Mouse (Mus musculus) ovary, postnatal 36 days (tissue): ENCODE results near the gene Stx2.
A peak's percentile ranks its signal among the peaks of the same experiment; 100 is the strongest.

Source experiments
- DNase-seq: peaks from one replicate; pipeline ENCODE4 v3.0.0; 2022; ENCODE audit warnings: low spot score, mixed read lengths

Stx2 gene

GRCm38 (mm10) chr5:129008412-129008826, at the start of gene Stx2:
TSS of gene Stx2 (minus strand) at chr5:129008574.
- peak; percentile 95 for DNase-seq

- no peak for DNase-seq
These were observed 46.4 kb upstream of the Stx2 start for GRCm38 (mm10) chr5:129054675-129055284.

- DNase-seq = no peak
These were observed 44.4 kb upstream of the Stx2 start for GRCm38 (mm10) chr5:129052636-129053355.

- DNase-seq = no peak
These were observed 43.5 kb upstream of the Stx2 start for GRCm38 (mm10) chr5:129051910-129052309.

GRCm38 (mm10) chr5:129049372-129049771, 41.0 kb upstream of the Stx2 start:
- no peak for DNase-seq

GRCm38 (mm10) chr5:129045641-129046580, 37.5 kb upstream of the Stx2 start:
- DNase-seq = no peak

GRCm38 (mm10) chr5:129037739-129038138, 29.4 kb upstream of the Stx2 start:
- no peak for DNase-seq

GRCm38 (mm10) chr5:129036678-129037077, 28.3 kb upstream of the Stx2 start:
- no peak for DNase-seq

- no peak for DNase-seq
These were observed 20.9 kb upstream of the Stx2 start for GRCm38 (mm10) chr5:129029131-129029723.

- DNase-seq = no peak
These were observed 18.3 kb upstream of the Stx2 start for GRCm38 (mm10) chr5:129026637-129027036.

GRCm38 (mm10) chr5:129026171-129026570, 17.8 kb upstream of the Stx2 start:
- no peak for DNase-seq

GRCm38 (mm10) chr5:129025725-129026124, 17.4 kb upstream of the Stx2 start:
- DNase-seq = no peak

GRCm38 (mm10) chr5:129025048-129025447, 16.7 kb upstream of the Stx2 start:
- no peak for DNase-seq

GRCm38 (mm10) chr5:129020731-129021130, 12.4 kb upstream of the Stx2 start:
- DNase-seq = peak; percentile 39

- DNase-seq = no peak
These were observed 11.9 kb upstream of the Stx2 start for GRCm38 (mm10) chr5:129020300-129020668.

GRCm38 (mm10) chr5:129019497-129020299, 11.3 kb upstream of the Stx2 start, which contains the start of gene Ran:
TSS of gene Ran (plus strand) at chr5:129020069.
- peak; percentile 97 for DNase-seq

- DNase-seq = no peak
These were observed 10.6 kb upstream of the Stx2 start for GRCm38 (mm10) chr5:129018782-129019489.

- no peak for DNase-seq
These were observed 8.0 kb upstream of the Stx2 start for GRCm38 (mm10) chr5:129016370-129016769.

GRCm38 (mm10) chr5:129015540-129015939, 7.2 kb upstream of the Stx2 start:
- no peak for DNase-seq

GRCm38 (mm10) chr5:129015020-129015419, 6.6 kb upstream of the Stx2 start:
- DNase-seq = no peak

GRCm38 (mm10) chr5:129010937-129011336, 2.6 kb upstream of the Stx2 start:
- DNase-seq = no peak
